Mouse (Mus musculus) adrenal gland, adult 2 months (tissue): ENCODE results near the gene Snx25. TPM values are rescaled to one million over a fixed set of nuclear protein-coding genes. Genes with fewer than 3 reads are reported as not detected.

Experiments
- DNase-seq: peaks from one replicate; pipeline ENCODE4 v3.0.0; 2021
- long read RNA-seq: library from polyadenylated mRNA; stranded (forward); transcript quantifications from one replicate; pipeline ENCODE4 v2.0.0, GENCODE M21; 2021
- polyA plus RNA-seq: library from polyadenylated mRNA; depleted of rRNA; stranded (reverse); fragments of >200 nt; gene quantifications from 2 replicates; pipeline ENCODE4 v1.2.3, GENCODE M21; 2012; rRNA removed
- total RNA-seq, 2 experiments: library from RNA; stranded (reverse); gene quantifications; 2 replicates each; pipeline ENCODE4 v1.2.3; 2021

The Snx25 gene
- total RNA-seq = 10 to 100 TPM; 14.1 to 20.9 TPM
- 2.3 and 2.5 TPM in 2 replicates for polyA plus RNA-seq
- long read RNA-seq, transcript Snx25-203 (19 exons, 3,445 nt) = major isoform, 21 of 25 reads
- long read RNA-seq, partial matches to known transcripts = 2 of 25 reads
- long read RNA-seq, other reads (novel, unspliced or antisense) = 2 of 25 reads

- DNase-seq = peak; percentile 93
Measured at GRCm38 (mm10) chr8:46152064-46153031, at the start of gene Snx25. Gene Snx25 (minus strand): TSS chr8:46152159.

- DNase-seq = no peak
Measured at GRCm38 (mm10) chr8:46197673-46198072, 45.7 kb upstream of the Snx25 start.

DNA sequence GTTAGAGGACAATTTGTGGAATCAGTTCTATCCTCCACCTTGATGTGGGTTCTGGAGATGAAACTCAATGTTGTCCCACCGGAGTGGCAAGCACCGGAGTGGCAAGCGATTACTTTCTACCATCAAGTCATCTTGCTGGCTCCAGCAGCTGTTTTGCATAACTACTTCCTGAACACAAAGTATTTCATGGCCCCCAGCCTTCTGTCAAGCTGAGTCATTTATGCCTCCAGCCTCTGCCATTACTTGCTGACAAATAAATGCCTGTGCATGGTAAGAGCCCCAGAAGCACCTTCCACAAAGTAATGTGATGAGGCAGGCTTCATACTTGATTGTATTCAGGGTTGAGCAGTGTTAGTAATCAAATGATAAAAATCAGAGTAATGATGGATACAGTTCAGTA, 44.9 kb upstream of the Snx25 start:
- no peak for DNase-seq

- DNase-seq = no peak
Measured at GRCm38 (mm10) chr8:46193100-46193499, 41.1 kb upstream of the Snx25 start.

DNA sequence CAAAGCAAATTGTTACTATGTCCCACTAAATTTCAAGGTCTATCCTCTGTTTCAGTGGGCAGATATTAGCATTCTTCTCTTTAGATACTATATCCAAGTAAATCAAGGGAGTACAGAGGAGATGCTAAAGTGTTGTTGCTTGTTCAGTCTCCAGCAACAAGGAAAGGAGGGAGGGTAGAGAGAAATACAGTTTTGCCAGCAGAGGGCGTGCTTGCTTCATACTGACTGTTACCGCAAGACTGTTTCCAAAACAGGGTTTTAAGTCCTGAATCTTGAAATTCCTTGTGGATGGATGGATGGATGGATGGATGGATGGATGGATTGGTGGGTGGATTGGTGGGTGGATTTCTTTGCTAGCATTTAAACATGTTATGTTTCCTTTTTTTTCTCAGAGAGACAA, 33.4 kb upstream of the Snx25 start:
- DNase-seq = peak; percentile 40

DNA sequence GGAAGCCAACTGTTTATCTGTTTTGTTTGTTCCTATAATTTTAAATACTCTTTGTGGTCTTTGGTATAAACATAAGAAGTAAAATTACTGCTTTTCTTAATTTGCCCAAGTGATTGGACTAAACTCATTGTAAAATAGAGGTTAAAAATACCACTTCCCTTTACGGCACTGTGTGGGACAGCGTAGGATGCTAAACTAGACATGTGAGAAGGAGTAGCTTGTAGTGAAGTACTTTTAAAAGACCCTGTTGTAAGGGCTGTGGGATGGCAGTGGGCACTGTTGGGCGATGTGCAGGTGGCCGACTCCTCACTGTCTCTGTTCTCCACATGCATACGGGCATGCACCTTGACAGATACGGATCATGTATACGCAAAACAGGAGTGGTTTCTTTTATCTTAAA, 28.2 kb upstream of the Snx25 start:
- DNase-seq = no peak

GRCm38 (mm10) chr8:46173651-46174050, 21.7 kb upstream of the Snx25 start:
- no peak for DNase-seq

GRCm38 (mm10) chr8:46163870-46164190, 11.9 kb upstream of the Snx25 start:
- DNase-seq = peak; percentile 18

DNA sequence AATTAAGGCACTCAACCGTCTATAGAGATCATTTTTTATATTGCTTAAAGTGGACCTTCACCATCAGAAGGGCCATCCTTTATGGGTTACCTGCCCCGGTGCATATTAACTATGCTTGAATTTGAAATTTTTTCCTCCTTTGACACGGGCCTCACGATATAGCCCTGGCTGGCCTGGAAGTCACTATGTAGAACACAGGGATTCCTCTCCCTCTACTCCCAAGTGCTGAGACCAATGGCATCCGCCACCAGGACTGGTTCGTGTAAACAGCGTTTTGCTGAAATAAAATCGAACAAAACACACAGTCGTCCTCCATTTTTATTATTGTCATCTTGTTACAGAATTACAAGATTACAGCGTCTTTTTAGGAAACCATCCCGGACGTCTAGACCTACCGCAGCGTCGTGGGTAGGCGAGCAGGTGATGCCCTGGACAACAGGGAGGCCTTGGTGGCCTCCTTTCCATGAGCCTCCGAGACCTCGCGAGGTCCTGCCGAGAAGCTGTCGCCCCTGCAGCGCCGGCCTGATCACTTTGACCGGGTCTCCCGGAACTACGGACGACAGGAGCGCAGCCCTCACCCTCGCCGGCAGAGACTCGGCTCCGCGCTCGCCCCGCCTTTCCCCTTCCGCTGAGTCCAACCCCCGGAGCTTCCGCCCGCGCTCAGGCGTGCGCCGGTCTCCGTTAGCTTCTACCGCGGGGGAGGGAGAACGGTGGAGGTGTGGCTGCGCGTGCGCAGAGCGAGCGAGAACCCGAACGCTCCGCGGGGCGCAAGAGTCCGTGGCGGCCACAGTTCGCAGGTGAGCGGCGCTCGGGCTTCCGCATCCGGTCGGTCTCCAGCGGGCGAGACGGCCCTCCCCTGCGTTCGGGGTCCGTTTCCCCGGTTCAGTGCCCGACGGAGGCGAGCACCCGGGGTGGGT, 11.3 kb upstream of the Snx25 start:
- DNase-seq = peak; percentile 98

- no peak for DNase-seq
Measured at GRCm38 (mm10) chr8:46153042-46153441, 1.1 kb upstream of the Snx25 start.

- peak; percentile 76 for DNase-seq
Measured at GRCm38 (mm10) chr8:46151202-46152062, 527 bp downstream of the Snx25 start, which contains the start of gene Cfap97. Gene Cfap97 (plus strand): TSS chr8:46151771.

GRCm38 (mm10) chr8:46149782-46150181, 2.2 kb downstream of the Snx25 start:
- DNase-seq = no peak

DNA sequence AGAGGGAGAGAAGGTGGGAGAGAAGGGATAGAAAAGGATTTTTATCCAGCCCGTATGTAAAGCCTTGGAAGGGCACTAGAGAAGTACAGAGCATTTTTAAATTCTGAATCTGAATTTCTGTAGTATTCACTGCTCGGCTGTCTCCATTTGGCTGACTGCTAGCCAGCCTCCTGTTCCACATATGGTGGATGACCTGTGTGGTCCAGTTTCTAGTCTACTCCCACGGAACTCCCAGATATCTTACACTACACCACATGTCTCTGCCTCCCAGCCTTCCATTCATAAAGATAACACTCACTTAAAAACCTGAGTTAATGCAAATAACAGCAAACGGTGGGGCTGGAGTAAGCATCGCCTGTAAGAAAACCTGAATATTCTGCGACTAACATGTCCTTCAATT, 2.7 kb downstream of the Snx25 start:
- DNase-seq = no peak

DNA sequence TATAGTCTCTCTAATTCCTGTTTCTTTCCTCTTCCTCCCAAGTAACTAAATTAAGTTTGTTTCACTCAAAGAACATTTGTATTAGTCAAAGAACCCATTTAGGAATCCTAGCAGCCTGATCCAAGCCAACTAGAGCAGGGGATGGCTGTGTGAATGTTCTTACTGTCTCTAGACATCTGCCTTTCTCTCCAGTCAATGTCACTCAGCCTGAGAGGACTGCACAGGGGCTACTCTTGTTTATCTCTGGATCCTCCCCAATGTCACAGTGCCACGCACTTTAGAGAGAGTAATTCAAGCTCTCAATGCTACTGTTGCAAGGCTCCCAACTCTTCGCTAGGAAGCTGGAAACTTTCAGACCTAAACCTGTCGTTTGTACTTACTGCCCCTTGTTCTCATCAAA, 5.8 kb downstream of the Snx25 start:
- DNase-seq = no peak

DNA sequence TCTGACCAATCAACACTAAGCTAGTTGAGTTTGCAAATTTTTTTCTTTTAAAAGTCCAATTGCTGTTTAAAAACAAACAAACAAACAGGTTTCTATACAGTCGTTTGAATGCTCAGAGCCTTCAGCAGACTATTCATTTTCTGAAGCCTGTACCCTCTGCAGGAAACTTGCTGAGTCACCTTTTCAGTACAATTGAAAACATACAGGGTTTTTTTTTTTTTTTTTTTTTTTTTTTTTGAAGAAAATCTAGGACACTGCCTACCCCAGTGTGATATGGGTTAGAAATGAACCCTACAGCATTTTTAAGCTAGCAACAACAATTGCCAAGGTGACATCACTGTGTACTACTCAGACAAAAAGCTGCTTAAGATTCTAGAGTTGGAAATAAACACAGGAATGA, 8.0 kb downstream of the Snx25 start:
- no peak for DNase-seq

DNA sequence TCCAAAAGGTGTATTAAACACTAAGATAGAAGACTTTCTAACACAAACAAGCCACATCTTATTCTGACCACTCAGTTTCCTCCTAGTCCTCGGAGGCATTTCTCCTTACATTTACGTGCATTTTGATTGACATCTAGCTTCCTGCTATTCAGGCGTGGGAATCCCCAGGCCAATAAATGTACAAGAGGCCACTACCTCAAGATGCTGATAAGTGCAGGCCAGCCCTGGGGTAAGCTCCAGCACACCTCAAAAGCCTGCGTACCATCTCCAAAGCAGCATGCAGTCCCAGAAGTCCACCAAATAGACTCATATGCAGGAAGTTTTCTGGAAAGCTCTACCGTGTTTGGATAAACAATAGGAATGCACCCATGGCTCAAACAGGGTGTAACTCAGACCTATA, 8.5 kb downstream of the Snx25 start:
- DNase-seq = no peak

GRCm38 (mm10) chr8:46142498-46143081, 9.4 kb downstream of the Snx25 start:
- DNase-seq = no peak

GRCm38 (mm10) chr8:46141688-46142087, 10.3 kb downstream of the Snx25 start:
- no peak for DNase-seq

DNA sequence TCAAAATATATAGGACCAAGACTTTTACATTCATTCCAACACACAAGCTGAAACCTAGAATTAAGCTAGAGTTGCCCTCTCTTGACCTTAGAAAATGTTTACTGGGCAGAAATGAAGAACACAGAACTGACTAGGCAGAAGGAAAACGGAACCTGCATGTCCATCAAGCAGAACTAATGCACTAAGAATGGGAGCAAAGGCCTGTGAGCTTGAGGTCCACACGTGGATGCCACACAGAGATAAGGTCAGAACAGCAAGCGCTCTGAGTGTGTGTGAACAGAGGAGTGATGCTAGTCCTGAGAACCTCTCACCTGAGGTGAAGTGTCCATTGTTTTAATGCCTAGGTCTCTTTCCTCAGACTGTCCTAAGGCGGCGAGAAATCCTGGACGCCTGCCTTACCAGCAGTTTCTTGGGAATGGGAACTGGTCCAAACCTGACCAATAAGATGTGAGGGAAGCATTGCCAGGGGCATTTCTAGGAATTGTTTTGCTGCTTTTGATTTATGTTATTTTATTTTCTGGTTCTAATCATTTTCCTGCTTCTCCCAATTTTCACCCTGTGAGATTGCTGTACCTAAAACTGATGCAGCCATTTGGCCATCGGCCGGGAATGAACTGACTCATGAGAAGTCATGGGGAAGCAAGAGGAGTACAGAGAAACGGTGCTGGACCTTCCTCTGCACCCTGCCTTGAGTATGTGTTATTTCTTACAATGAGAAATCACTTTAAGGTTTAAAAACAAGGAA, 11.4 kb downstream of the Snx25 start:
- no peak for DNase-seq

DNA sequence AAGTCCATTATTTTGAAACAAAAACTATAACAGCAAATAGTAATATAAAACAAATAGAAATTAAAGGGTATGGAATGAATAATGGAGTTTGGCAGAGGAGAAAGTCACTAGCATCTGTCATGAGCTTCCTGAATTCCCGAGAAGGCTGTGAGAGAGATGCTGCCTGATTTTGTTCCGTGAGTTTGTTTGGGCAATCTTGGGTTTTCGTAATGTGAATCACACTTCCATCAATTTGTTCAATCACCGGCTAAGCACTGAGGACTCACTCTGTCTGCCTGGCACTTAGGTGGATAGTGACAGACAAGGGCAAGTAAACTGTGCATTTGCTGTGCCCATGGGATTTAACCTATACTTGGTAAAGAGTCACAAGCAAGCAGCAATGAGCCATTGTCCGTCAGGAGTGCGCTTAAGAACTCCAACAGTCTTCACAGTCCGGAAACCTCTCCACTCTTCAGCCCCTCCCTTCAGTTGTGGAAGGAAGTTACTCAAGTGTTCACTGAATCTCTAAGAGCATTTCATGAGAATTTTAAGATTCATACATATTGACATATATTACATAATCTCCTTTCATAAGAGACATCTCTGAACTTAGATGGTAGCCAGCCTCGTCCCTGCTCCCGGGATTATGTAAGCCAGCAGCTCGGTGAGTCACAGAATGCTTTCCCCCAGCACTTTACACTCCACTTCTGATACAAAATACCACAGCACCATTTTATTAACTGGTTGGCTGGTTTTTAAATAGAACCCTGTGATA, 13.9 kb downstream of the Snx25 start:
- peak; percentile 17 for DNase-seq
